Mouse (Mus musculus) thymus, postnatal 36 days (tissue): ENCODE data around the gene Pld5.
"Not testable (repeated sequence)": the region's sequence is repeated elsewhere in the genome, so short reads cannot be mapped to it uniquely, and the experiment has no call there.

Experiments used
- DNase-seq, 2 experiments: peaks; one replicate each; pipeline ENCODE4 v3.0.0; 2022; ENCODE audit warnings: mixed read lengths in 2 of 2

The Pld5 gene

DNA sequence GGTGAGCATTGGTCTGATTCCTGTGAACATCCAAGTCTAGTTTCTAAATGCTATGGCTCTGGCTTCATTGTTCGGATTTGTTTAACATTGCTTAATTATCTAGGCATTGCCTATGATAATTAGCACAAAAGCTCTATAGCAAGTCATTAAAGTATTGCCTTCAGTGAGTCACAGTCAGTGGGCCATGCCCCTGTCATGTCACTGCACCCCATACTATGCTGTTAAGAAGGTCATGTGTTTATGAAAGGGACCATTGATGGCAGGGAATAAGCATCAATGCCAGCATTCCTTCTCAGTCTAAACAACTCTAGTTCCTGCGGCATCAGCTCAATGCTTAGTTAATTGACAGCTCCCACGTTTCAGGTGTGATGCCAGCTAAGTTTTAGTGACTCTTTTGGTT is 239.1 kb downstream of the Pld5 start:
- no peak for DNase-seq

DNA sequence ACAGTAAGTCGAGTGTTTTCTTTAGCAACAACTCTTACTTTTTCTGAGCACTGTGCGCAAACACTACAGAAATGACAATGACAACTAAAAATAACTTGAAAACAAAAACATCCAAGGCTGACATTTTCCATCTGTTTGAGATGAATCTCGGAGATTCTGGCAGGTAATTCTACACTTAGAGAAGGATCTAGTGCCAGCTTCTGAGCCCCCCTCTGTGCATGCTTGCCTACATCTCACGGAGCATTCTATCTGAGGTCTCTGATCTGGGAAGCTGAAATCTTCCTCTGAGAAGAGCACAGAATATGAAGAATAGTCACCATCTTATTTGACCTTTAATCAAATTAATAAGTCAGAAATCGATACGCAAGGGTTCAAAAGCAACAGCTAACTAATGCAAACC is 240.4 kb downstream of the Pld5 start:
- no peak for DNase-seq

DNA sequence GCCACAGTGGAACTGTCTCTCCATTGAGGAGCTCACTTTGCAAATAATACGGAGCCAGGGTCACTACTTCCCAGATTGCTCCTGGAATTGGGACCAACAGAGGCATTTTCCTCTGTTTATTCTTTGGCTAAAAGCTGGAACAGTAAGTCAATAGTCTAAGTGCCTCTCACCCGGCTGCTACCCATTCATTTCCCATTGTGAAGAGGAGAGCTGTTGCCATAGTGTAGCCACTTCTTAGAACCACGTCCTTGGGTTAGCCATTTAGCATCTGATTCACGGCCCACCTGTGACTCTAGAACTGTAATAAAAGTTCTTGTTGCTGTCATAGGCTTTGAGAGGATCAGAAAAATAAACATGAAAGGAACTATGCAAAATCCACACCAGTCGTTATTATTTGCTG is 241.4 kb downstream of the Pld5 start:
- DNase-seq: no peak

DNA sequence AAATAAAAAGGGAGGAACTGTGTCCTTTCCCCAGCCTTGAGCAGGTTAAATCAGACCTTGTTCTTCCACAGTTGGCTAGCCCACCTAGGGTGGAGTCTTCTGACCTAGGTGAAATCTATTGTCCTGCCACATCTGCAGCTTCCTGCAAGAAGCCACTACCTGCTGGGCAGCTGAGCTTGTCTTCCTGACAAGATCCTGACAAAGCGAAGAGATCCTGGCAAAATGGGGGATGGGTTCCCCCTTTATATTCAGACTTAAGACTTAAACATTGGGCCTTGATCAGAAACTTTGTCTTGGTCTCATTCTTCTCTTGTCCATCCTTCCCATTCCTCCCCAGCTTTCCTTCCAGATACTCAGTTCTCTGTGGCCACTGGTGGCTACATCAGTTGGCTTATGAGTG is 246.0 kb downstream of the Pld5 start:
- DNase-seq: no peak

DNA sequence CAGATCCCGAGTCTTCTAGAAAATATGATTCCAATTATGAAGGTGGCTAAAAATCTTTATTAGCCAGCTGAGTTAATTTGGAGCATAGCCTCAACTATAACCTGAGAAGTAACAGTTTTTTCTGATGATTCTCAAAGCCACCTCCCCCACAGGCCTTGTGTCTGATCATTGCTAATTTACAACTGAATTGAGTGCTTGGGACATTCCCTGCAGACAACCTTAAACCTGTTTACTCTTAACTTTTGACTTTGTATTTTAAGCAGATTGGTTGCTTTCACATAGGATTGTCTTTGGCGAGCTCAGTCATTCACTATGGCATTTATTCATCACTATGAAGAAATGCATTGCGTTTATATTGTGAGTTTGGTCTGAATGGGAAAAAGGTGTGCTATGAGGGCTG is 246.7 kb downstream of the Pld5 start:
- DNase-seq: no peak

DNA sequence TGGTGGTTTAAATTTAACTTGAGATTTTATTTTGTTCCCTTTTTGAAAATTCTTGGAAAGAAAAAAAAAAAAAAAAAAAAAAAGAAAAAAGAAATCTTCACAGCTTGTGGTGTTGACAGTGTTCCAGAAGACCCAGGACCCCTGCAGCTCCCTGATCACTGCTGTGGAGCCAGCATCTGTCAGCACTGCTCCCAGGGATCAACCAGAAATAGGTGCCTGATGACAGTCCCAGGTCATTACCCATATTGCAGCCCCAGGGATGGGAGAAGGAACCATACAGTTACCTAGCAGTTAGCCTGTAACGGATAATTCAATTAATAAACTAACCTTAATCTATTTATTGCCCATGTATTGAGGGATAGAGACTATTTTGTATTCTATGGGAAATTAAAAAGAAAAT is 250.6 kb downstream of the Pld5 start:
- no peak for DNase-seq

DNA sequence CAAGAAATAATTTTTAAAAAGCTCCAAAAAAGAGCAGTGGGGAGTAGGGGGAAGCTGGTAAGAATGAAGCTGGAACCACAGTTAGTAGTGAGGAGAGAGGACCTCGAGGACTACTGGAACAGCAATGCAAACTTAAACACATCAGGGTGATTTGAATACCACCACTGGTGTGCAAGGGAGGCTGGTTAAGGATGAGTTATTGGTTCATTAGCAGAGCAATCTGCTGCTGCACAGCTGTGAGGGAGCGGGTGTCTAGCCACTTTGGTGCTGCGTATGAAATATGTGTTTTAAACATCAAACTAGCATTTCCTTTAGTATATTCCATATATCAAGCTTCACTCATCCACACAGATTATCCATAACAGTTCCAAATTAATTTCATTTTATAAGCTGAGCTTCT is 256.6 kb downstream of the Pld5 start:
- DNase-seq: no peak

DNA sequence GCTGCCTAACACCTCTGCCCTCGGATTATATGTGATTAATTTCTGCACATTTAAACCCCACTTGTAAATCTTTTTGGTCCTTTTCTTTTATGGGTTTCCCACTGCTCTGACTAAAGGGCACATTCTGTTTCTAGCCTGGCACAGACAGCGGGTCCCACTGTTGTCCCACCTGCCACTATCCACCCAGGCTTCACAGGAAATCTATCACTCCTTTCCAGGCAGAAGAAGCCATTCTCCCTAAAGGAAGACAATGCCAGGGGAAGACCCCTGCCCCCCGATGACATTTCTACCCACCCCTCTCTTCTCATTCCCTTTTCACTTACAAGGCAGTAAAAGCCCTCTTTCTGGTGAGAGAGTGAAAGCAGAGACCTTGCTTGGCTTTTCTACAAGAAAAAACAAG is 259.0 kb downstream of the Pld5 start:
- DNase-seq: no peak

DNA sequence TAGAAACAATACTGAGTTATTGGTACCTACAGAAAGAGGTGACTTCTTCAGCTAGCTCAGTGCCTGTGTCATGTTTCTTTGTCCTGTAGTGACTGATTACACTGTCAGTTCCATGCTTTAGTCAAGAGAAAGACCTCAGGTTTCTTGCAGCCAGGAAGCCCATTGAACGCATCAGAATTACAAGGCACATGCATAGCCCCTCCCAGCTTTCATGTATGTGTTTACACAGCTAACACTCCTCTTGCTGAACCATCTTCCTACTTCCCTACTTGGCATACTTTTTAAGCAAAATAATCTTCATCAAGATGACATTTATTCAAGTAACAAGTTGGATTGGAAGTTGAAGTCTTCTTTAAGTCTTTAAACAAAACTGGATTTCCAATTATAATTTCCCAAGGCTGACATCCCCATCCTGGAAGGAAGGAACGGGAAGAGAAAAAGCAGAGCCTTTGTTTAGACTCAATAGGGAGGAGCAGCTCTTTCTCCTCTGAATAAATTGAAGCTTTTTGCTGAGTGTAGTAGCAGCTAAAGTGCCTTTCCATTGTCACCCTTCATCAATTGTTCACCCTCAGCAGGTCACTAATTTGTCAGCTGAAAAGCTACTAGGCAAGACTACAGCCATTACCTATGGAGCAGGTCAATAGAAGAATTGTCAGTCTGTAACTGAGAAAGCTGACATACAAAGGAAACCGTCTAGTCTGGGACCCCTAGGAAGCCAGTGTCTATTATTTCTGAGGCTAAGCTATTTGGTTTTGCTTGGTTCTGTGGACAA is 261.4 kb downstream of the Pld5 start:
- DNase-seq: no peak

DNA sequence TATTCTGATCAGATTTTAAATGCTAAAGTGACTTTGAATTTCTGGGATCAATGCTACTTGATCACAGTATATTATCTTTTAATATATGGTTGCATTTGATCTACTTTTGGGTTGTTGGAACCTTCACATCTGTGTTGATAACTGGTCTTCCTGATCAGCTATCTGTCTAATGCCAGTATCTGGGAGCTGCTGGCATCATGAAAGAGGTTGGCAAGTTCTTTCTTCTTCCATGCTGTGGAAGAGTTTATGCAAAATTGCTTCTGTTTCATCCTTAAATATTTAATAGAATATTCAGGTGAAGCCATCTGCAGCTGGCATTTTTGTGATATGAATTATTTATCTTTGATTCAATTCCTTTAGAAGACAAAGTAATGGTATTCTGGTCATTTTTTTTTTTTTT is 263.6 kb downstream of the Pld5 start:
- DNase-seq: no peak

DNA sequence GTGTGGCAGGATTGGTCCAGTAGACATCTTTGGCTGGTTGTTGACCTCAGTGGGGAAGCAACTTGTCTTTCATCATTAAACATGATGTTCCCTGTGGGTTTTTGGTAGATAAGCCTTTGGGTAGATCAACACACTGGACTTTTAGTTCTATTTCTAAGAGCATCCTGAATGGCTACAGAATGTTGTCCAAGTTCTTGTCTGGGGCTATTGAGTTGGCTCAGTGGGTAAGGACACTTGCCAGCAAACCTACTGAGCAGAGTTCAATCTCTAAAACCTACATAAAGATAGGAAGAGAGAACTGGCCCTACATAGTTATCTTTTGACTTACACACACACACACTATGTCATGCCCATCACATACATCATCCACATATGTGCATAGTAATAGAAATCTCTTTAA is 264.0 kb downstream of the Pld5 start:
- no peak for DNase-seq

DNA sequence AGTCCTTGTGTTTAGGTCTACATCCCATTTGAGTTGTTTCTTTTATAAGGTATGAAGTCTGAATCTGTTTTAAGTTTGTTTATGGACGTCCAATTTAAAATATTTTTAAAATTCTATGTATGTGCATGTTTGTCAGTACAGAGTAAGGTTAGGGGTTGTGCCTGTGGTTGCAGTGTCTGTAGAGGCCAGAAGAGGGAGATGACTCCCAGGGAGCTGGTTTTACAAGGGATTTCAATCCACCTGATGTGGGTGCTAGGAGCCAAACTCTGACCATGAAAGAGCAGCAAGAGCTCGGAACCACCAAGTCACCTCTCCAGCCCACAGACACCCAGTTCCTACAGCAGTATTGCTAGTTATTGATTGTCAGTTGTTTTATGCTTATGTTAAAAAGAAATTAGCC is 266.7 kb downstream of the Pld5 start:
- DNase-seq: no peak

DNA sequence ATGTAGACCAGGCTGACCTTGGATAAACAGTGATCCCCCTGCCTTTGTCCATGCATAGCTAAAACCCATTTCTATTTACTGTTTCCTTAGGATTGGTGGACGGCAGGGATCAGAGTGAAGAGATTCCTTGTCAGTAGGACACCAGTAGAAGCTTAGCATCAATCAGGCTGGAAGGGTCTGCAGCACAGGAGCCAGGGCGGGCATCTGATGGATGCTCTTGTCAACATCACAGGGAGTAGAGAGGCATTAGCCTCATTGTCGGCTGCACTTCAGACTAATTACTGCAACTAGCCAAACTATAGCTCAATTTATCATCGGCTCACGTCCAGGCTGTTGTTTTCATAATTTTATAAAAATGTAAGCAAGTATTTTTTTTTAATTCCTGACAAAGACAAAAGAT is 274.5 kb downstream of the Pld5 start:
- DNase-seq: no peak

DNA sequence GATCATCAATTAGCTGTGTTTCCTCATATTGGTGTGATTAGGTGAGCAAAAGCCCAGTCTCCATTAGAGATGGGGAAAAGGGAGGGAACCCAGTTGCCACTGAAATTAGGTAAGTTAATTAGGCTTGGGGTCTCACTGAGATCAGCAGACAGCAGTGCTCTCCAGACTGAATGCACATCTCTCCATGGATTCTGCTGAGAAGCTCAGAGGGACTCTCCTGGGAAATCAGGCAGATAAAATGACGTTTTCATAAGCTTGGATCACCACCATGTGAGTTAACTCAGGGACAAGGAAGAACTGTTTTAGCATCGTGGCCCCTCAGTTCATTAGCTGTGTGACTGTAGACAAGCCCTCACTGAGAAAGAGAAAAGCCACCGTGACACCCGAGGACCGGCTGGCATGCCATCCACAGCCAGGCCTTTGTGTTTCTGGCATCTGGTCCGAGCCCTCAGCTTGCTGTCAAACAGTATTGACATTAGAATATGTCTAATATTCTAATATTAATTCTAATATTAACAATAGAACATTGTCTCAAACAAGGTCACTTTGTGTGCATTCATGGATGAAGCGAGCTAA is 277.9 kb downstream of the Pld5 start:
- no peak for DNase-seq

DNA sequence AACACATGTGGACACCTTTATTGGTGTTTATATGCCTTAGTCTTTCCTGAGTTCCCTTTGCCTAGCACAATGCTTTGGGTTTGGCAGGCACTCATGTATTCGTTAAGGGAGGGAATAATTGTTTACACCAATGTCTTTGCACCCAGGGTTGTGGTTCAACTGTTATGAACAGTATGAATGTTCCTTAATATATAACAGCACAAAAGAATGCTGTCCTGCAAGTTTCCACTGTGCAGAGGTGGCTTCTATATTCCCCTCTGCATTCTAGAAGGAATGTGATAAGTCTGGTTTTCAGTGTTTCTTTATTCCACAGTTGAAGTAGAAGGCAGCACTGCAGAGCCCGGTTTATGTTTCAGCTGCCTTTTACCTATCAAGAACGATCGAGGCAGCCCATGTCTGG is 286.2 kb downstream of the Pld5 start:
- no peak for DNase-seq

DNA sequence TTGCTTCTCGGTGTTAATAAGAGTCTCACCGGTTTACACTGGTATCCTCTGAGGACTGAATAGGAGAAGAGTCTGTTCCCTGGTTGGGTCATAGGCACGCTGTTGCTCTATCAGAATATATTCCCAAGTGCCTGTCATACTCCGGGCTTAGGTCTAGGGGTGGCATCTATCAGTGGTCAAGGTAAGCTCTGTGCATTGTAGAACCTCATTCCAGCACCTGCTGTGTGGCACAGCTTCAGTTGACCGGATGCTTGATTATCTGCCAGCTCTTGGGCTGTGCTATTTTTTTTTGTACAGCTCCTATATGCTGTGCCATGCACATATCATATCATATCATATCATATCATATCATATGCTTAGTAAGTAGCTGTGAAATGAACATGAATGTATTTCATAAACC is 286.7 kb downstream of the Pld5 start:
- DNase-seq: no peak

DNA sequence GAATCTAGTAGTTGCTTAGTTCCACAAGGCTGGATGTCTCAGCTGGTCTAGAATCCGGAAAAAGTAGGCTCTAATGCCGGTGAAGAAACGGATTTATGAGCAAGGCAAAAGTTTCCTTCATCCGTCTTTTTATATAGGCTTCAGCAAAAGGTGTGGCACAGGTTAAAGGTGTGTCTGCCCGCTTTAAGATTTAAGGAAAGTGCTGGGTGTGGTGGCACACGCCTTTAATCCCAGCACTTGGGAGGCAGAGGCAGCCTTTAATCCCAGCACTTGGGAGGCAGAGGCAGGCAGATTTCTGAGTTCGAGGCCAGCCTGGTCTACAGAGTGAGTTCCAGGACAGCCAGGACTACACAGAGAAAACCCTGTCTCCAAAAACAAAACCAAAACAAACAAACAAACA is 296.1 kb downstream of the Pld5 start, which contains the start of gene Rbm8a2:
TSS of gene Rbm8a2 (minus strand) at position 101 of the 400 bp plus-strand sequence.
- DNase-seq: not testable (repeated sequence)

DNA sequence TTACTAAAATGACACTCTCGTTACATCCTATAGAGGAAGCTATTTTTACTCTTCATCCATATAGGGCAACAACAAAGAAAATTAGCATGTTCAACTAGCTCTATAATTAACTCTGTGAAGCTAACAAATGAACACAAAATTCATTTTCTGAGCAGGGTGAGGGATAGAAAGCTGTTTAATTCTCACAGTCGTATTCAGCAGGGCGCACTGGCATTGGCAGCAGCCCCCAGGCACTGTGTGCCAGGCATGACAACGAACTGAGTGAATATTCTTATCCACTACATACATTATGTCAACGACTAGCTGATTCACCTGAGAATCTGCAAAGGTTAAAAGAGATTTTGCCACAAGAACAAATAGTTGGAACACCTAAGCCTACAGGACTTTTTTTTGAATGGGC is 304.4 kb downstream of the Pld5 start:
- no peak for DNase-seq

DNA sequence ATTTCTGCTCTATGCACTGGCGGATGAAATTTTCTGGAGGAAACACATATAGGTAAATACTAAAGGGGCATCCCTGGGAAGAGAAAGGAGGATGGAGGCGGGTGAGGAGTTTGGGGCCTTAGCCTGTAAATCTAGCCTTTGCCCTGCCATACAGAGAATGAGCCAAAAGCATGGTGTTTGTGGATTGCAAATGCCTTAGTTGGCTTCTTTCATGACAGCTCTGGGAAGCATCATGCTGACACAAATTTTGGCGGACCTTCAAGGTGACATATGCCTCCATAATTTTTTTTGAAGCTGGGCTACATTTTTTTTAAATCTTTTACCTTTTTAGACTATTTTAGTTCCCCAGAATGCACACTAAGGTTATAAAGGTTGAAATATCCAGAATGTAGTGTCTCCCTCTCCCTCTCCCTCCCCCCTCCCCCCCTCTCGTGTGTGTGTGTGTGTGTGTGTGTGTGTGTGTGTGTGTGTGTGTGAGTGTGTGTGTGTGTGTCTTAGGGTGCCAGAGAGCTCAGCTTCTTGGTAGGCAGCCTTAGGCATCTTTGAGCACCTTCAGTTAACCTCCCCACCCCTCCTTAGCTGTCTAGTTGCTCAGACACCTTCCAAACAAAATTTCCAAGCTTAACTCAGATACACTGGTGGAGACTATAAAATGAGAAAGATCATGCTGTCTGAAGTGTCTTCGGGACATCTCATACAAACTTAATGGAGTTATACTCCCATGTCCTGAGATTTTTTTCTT is 307.9 kb downstream of the Pld5 start:
- no peak for DNase-seq

DNA sequence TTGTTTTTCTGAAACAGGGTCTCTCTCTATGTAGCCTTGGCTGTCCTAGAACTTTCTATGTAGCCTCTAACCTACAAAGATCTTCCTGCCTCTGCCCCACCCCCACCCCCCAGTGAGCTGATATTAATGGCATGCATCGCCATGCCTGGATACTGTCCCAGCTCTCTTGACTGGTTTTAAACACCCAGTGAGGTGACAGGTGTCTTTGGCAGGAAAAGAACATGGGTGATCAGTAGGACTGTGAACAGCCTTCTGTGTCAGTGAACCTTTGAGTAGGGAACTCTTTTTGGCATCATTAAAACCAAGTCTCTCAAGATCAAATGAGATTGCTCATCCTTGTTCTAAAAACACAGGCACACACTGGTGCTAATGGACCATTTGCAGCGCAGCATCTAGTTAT is 313.3 kb downstream of the Pld5 start:
- DNase-seq: no peak

DNA sequence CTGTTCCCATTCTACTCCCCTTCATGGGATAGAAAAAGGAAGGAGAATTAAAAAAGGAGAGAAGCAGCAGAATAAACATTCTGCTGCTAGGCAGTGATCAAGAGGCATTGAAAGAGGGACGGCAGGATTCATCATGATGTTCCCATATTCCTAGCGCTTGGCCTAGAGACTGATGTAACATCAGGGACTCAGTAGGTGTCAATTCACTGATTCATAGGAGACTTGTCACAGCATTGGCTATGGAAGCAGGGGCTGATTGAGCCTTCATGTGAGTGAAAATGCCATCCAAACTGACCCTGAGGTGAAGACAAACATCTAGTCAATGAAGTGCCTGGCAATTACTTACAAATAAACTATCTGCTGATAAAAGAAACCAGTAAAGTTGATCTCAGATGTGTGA is 324.3 kb downstream of the Pld5 start:
- no peak for DNase-seq

DNA sequence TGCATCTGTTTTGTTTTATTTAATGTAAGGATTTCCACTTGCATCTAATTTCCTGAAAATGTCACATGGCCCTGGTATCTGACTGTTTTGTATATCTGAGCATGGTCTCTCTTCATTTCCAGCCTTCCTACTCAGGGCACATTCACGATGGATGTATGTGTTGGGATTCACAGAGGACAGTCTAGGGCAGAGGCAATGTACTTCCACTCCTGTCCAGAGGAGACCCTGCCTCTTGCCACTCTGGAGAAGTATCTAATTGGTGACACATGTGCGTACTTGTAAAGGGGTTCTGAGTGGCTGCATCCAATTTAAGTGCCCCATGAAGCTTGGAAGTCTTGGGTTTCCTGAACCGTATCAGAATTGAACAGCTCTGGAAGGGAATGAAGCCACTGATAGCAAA is 324.7 kb downstream of the Pld5 start:
- DNase-seq: no peak

DNA sequence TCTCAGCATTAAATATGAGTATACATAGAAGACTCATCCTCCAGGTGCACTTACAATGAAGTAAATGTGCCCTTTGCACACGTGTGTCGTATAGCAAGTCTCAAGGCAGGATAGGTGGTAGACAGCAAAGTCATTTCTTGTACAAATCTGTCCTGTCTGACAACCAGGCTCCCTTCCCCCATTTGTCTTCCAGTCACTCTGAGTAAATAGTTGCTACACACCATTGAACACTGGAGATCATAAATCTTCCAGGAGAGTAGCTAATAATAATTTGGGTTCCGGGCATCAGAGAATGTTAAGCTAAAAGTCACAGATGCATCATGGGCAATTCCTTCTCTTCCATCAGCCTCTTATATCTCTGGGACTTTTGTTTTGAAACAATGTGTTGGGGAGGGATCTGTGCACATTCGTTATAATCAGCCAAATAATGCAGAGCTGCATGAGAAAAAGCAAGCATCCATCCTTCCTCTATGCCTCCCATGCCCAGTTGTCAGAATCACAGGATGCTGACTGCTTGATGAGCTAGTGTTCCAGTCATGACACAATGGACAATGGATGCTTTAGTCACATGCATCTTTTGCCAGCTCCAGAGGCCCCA is 328.3 kb downstream of the Pld5 start:
- no peak for DNase-seq

DNA sequence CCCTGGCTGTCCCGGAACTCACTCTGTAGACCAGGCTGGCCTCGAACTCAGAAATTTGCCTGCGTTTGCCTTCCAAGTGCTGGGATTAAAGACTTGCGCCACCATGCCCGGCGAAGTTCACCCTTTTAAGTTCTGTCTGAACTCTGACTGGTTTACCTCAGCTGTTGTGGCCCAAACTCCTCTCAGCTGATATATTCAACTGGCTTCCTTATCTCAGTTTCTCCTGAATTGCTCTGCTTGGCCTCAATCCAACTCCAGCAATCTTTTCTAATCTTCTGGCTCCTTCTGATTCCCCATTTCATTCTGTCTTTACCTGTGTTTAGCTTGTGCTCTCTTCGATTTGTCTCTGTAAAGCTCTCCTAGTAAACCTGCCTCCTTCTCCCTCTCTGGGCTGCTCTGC is 331.9 kb downstream of the Pld5 start:
- no peak for DNase-seq
